Mouse (Mus musculus) lung, adult 18-20 months (tissue): Measurements from ENCODE around the gene Sbk3.

Experiments used
- DNase-seq, 2 experiments: peaks; one replicate each; pipeline ENCODE4 v3.0.0; 2022; ENCODE audit warnings: mixed read lengths in 2 of 2

Sbk3 gene

GRCm38 (mm10) chr7:4928323-4928722 is 42.6 kb downstream of the Sbk3 start:
- DNase-seq = no peak

GRCm38 (mm10) chr7:4927711-4928110 is 43.3 kb downstream of the Sbk3 start:
- DNase-seq = no peak

GRCm38 (mm10) chr7:4926849-4927248 is 44.1 kb downstream of the Sbk3 start:
- DNase-seq = no peak

- DNase-seq = peak; percentile 26 to 40
Measured at GRCm38 (mm10) chr7:4925441-4926381, 45.3 kb downstream of the Sbk3 start, which contains the start of gene Ssc5d. Gene Ssc5d (plus strand): TSS chr7:4925785.

- DNase-seq = peak in 1 of 2 experiments; percentile 51
Measured at GRCm38 (mm10) chr7:4924891-4925301, 46.1 kb downstream of the Sbk3 start.

- no peak for DNase-seq
Measured at GRCm38 (mm10) chr7:4924483-4924882, 46.5 kb downstream of the Sbk3 start.

GRCm38 (mm10) chr7:4923586-4924364 is 47.2 kb downstream of the Sbk3 start:
- peak in 1 of 2 experiments; percentile 52 for DNase-seq

- no peak for DNase-seq
Measured at GRCm38 (mm10) chr7:4922931-4923565, 47.9 kb downstream of the Sbk3 start.

- peak; percentile 59 to 71 for DNase-seq
Measured at GRCm38 (mm10) chr7:4922508-4922907, 48.5 kb downstream of the Sbk3 start.

- no peak for DNase-seq
Measured at GRCm38 (mm10) chr7:4921824-4922482, 49.0 kb downstream of the Sbk3 start, which contains the start of gene Nat14. Gene Nat14 (plus strand): TSS chr7:4922028.

- no peak for DNase-seq
Measured at GRCm38 (mm10) chr7:4920976-4921823, 49.8 kb downstream of the Sbk3 start.

GRCm38 (mm10) chr7:4920496-4920895 is 50.5 kb downstream of the Sbk3 start:
- DNase-seq = no peak

- no peak for DNase-seq
Measured at GRCm38 (mm10) chr7:4919971-4920370, 51.0 kb downstream of the Sbk3 start.

- no peak for DNase-seq
Measured at GRCm38 (mm10) chr7:4919096-4919495, 51.9 kb downstream of the Sbk3 start.

GRCm38 (mm10) chr7:4918681-4919080 is 52.3 kb downstream of the Sbk3 start:
- DNase-seq = no peak

- DNase-seq = no peak
Measured at GRCm38 (mm10) chr7:4917494-4917893, 53.5 kb downstream of the Sbk3 start.

- DNase-seq = no peak
Measured at GRCm38 (mm10) chr7:4915669-4916416, 55.1 kb downstream of the Sbk3 start.
